Mouse (Mus musculus): ENCODE results near the gene Mob4. TPM values are rescaled to one million over a fixed set of nuclear protein-coding genes. Genes with fewer than 3 reads are reported as not detected.
A peak's percentile ranks its signal among the peaks of the same experiment; 100 is the strongest.
"Not testable (repeated sequence)": the region's sequence is repeated elsewhere in the genome, so short reads cannot be mapped to it uniquely, and the experiment has no call there.

The Mob4 gene
- total RNA-seq (2015) (58.9 and 68.5 TPM in 2 replicates), total RNA-seq (2017) (50.4 and 56.6 TPM in 2 replicates)

DNA sequence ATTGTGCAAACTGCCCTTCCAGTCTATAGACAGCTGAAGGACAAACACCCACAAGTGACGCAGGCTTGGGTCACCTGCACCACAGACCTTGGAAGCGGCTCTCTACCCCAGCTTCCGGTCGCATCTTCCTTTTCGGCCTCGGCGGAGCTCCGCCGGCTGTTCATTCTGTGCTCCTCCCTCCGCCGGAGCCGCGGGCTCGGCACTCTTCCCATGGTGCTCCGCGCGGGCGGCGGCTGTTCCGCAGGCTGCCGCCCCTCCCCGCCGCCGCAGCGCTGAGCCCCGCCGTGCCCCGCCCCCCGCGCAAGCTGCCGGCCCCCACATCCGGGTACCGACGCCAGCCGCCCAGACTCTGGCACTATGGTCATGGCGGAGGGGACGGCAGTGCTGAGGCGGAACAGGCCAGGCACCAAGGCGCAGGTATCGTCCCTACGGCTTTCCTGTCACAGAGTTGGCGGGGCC is at the start of gene Mob4:
Mob4 (plus strand) TSS at position 289 of the 459 bp plus-strand sequence.
- ATAC-seq (ENCODE audit: poor library complexity, severe bottlenecking): peak; percentile 93

DNA sequence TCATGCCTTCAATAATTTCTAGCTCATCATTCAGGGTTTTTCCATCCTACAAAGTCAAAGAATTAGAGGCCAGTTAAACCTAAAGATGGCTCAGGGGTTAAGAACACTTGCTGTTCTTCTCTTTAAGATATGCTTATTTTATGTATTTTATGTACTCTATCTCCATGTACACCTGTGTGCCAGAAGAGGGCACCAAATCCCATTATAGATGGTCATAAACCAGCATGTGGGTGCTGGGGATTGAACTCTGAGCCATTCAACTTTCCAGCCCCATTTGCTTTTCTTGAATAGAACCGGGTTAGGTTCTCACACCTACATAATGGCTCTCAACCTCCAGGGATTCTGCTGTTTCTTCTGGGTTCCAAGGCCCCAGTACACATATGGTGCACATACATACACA is 48.9 kb upstream of the Mob4 start:
- no peak for ATAC-seq (ENCODE audit: poor library complexity, severe bottlenecking)

DNA sequence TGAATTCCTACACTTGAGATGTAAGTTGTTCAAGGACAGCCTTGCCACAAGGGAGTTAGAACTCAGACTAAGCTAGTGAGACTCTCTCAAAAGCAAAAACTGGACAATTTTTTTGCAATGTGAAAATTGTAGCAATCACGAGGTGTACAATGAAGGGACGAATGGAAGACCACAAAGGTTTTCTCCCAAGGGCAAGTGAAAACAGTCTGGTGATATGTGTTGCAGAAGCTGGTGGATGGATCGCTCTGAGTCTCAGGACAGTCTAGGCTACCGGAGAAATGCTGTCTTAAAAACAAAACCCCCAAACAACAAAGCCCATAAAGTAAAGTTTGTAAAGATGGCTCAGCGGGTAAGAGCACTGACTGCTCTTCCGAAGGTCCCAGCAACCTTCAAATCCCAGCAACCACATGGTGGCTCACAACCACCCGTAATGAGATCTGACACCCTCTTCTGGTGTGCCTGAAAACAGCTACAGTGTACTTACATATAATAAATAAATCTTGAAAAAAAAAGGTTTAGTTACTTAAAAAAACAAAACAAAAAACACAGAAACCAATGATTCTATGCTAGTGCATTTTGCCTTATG is 45.2 kb upstream of the Mob4 start:
- ATAC-seq (ENCODE audit: poor library complexity, severe bottlenecking): no peak

DNA sequence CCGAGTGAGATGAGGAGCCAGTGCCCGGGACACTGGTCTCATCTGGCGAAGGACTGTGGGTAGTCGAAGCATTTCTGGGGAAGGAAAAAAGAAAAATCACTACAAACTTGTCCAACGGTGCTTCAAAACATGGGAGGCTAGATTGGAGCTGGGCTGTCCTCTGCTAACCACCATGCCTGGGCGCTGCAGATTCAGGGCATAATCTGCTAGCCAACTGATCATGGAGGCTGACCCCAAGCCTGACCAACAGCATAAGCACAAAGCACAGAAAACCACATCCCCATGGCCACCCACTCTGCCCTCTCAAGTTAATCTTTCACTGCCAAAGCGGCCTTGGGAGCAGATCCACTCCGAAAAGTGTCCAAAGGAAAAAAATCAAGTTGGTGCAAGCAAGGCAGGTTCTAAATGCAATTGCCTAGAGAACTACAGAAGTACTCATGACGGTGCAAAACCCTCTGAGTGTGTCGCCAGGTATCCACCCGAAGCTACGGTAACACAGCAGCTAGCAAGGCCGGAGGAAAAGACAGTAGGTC is 44.1 kb upstream of the Mob4 start:
- ATAC-seq (ENCODE audit: poor library complexity, severe bottlenecking): peak; percentile 3; the same call in 1 of the 2 replicates

DNA sequence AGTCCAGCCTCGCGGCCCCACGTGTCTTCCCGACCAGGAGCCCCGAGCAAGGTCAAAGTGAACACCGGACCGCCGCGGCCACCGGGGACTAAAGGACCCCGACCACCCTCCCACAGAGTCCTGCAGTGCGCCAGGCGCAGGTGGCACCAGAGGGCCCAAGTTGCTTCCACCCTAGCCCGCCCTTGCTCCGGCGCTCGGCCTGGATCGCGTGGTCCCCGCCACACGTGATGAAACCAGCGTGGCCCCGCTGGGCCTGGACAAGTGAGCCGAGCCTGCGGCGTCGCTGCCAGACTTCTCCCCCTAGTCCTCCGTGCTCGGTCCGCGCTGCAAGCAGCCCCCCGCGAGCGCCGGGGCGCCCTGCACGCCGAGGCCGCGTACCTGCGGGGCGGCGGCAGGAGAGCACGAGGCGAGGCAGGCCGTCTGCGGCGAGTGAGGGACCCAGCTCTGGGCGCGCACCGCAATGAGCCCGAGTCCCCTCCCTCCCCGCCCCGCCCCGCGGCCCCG is 43.6 kb upstream of the Mob4 start:
- ATAC-seq (ENCODE audit: poor library complexity, severe bottlenecking): peak; percentile 21

DNA sequence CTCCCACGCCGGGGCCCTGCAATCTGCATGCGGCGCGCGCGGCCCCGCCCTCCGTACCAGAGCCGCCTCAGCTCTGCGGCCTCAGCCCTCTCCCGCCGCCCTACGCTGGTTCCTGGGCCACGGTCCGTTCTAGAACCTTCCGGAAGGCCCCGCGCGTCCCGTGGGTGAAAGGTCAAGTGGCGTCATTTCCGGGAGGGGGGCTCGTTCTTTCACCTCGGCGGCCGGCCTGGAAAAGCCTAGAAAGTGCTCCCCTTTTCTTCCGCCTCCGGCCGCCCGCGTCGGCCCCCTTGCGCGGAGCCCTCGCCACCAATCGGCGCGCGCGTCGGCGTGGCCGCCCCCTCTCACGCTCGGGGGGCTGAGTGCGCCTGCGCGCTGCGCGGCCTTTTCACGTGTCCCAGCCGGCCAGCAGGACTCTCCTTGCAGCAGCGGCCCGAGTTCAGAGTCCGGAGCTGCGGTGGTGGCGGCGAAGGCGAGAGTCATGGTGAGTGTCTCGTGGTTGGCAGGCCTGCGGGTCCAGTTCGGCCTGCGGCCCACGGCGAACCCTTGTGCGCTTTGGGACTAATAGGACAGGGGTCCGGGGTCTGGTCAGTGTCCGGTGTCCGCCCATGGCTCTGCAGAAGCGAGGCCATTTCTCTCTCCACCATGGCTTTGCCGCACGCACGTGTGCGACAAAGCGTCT is 43.0 kb upstream of the Mob4 start, which contains the start of the genes Hspe1 and Hspd1:
Hspe1 (plus strand) TSS at position 201 of the 679 bp plus-strand sequence.
Hspd1 (minus strand) TSS at position 312 of the 679 bp plus-strand sequence.
- peak; percentile 85 for ATAC-seq (ENCODE audit: poor library complexity, severe bottlenecking)

DNA sequence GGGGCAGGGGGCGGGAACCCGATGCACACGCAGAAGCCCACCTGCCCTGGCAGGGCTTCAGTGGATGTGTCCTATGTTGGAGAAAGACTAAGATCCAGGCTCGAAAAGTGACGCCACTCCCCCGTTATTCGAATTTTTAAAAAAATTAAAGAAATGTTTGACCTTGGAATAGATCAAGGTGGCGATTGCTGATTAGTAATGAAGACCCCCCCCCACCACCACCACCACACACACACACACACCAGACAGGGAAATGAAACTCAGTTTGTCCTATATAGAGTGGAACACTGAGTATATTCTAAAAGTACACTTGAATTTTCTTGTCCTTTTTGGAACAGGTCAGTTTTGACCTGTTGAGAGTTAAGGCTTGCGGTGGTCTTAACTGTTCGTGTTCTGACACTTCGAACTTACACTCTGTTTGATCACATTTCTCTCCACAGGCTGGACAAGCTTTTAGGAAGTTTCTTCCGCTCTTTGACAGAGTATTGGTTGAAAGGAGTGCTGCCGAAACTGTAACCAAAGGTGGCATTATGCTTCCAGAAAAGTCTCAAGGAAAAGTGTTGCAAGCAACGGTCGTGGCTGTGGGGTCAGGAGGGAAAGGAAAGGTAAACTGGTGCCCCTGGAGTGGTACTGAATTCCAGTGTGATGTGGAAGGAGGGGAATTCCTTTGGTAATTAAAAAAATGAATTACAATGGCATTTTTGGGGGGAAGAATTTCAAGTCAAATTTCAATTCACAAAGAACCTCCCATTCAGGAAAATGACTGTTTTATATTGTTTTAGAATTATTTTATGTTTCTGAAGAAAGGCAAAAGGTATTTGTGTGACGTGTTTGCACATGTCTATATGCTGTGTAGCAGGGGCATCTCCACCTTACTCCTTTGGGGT is 42.2 kb upstream of the Mob4 start:
- ATAC-seq (ENCODE audit: poor library complexity, severe bottlenecking): no peak

DNA sequence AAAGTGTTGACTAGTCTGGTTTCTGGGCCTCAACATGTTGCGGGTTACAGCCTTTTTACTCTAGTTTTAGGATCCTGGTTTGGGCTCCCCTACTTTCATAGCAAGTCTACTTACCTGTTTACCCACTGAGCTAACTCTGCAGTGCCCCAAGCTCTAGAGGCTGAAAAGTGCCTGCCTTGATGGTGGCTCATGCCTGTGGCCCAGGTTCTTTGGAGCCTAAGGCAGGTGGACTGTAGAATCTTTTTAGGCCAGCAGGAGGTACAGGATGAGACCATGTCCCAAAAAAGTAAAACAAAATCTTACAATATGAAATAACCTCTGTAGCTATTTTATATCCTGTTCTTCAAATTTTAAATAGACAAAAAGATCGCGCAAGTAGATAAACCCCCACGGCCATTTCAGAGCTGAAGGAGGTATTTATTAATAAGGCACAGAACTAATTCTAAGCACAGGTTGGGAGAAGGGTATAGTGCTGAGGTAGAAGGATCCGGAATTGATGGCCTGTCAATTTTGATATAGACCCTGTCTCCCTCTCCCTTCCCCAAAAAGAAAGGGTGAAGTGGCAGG is 41.5 kb upstream of the Mob4 start:
- ATAC-seq (ENCODE audit: poor library complexity, severe bottlenecking): no peak

DNA sequence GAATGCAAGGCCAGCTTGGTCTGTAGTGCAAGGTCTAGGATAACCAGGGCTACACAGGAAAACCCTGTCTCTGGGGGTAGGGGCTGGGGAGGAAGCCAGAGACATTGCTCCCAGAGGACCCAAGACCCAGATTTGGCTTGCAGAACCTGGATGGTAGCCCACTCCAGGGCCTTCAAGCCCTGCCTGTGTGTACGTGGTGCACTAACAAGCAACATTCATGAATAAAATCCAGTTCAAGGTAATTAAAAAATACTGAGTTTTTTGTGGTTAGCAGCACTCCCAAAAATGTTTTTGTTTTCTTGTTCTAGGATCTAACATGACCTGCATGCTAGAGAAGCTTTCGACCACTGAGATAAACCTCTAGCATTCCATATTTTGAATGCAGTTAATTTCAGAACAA is 39.0 kb upstream of the Mob4 start:
- no peak for ATAC-seq (ENCODE audit: poor library complexity, severe bottlenecking)

DNA sequence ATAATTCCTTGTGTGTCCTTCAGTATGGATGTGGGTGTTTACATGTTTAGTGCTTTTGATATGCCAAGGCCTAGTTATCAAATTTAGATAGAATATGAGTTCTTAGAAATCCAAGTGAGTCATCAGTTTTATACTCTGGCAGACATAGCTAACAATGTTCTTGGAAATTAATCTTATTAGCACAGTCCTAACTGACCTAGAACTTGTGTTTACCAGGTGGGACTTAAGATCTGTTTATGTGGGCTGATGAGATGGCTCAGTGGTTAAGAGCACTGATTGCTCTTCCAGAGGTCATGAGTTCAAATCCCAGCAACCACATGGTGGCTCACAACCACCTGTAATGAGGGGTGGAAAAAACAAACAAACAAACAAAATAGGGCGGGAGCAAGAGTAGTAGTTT is 38.6 kb upstream of the Mob4 start:
- no peak for ATAC-seq (ENCODE audit: poor library complexity, severe bottlenecking)

DNA sequence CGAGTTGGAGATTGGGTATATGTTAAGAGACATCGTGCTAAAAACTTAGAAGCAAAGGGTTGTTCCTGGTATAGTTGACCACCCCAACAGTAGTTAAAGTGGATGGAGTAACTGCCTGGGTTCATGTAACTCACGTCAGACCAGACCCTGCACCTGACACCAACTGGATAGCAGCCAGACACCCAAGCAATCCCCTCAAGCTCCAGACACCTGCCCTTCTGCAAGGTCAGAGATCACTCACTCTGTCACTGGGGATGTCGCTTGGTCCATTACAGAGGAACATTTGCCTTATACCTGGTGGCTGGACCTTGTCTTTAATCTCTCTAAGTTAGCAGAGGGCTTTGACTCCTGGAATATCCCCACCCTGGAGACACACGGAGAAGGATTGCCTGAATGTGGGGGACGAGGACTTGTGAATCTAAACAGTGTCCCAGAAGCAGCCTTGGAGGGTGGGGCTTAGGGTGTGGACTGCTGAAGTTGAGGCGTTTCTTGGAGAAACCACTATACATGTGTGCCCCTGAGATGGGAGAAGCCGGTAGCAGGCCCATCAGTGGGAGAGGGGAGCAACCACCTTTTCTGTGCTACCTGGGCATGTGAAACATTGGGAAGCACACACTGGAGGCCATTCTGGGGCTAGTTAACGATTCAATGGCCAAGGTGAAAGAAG is 24.0 kb upstream of the Mob4 start:
- ATAC-seq (ENCODE audit: poor library complexity, severe bottlenecking): no peak

DNA sequence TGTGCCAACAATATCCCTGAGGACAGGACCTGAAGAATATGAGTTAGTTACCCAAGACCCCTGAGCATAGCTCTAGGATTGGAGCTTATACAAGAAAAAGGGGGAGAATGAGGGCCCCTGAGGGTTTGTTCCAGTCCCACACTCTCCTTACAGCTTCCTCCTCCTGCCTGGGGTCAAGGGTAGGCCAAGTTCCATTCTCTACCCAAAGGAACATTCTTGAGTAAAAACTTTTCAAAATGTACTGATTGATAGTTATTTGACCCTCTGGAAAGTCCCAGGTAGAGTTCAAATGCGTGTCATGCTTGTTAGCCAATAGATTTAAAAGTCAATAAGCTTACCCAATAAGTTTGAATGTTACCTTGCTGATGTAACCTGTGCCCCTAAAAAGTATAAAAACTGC is 23.4 kb upstream of the Mob4 start:
- ATAC-seq (ENCODE audit: poor library complexity, severe bottlenecking): no peak

DNA sequence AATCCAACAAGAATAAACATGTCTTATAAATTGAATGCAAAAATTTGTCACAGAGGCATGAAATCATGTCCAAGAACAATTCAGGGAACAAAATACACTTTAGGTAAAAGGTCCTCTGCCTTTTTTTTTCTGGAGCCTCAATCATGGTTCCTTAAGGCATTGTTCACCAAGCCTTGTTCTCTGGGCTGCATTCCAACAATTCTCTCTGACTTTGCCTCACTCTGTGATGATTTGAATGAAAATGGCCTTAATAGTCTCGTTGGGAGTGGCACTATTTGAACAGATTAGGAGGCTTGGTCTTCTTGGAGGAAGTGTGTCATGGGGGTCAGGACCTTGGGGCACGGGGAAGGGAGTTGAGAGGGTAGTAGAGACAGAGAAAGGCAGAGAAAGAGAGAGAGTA is 22.6 kb upstream of the Mob4 start:
- no peak for ATAC-seq (ENCODE audit: poor library complexity, severe bottlenecking)

DNA sequence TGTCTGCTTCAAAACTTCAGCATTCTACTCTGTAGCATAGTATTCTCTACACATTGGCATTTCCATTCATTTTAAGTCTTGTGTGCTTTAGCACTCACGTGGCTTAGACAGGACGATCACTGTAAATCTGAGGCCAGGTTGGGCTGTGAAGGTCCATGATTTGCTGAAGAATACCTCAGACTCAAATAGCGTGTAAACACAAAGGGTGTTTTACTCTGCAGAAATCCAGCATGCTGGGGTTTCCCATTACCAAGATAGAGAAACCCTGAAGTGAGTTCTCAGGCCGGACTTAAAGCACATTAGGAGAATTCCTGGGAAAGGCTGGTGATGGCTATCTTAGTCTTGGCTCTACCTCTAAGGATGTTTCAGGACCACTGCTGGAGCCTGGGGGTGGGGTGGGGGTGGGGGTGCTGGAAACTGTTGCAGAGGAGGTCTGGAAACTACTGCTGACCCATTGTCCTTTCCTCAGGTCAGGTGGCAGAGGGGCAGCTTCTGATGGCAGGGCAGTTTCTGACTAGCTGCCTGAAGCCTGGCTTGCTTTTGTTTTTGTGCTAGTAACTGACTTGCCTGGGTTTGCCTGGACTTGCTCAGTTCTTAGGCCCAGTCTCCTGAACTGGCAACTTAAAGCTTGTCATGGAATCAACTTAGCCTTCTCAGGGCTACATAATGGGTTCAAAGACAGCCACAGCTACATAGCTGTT is 21.8 kb upstream of the Mob4 start:
- ATAC-seq (ENCODE audit: poor library complexity, severe bottlenecking): no peak

DNA sequence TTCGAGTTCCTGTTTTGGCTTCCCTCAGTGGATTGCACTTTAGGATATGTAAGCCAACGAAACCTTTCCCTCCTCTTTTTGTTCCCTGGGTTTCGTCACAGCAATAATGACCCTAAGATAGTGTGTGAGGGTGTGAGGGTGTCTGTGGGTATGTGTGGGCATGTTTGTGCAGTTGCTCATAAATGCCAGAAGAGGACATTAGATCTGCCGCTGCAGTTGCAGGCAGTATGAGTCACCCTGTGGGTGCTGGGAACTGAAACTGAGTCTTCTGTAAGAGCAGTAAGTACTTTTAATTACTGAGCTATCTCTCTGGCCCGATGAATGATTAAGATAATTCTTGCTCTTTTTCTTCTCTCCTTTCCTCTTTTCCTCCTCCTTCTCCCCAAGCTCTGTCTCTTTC is 8.0 kb upstream of the Mob4 start:
- ATAC-seq (ENCODE audit: poor library complexity, severe bottlenecking): no peak

DNA sequence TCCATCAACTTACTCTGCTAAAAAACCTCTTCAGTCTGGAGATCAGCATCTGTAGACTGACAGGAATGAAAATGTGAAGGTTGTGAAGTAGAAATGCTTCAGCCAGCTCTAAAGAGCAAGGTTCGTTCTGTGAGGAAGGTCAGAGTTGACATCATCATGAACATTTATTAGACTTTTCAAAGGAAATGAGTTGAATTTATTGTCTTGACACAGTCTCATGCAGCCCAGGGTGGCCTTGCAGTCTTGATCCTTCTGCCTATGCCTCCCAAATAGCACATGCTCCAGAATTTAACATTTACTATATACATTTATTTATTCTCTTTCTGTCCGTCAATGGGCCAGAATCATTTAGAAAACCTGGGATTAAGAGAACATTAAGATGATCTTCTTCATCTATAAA is 7.5 kb upstream of the Mob4 start:
- no peak for ATAC-seq (ENCODE audit: poor library complexity, severe bottlenecking)

DNA sequence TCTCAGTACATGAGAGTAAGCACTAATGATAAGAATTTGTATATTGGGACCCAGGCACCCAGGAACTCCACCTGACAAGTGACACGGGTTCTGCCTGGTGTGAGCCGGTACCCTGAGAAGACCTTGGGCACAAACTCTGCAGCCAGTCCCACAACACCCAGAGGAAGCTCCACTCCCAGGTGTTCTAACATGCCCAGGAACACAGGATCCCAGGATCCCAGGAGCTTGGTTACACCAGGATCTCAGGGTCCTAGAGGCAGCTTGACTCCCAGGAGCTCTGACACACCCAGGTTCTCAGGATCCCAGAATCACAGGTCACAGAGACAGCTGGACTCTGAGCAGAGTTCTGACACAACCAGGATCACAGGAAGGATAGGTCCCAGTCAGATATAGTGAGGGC is 6.9 kb upstream of the Mob4 start:
- not testable (repeated sequence) for ATAC-seq (ENCODE audit: poor library complexity, severe bottlenecking)

DNA sequence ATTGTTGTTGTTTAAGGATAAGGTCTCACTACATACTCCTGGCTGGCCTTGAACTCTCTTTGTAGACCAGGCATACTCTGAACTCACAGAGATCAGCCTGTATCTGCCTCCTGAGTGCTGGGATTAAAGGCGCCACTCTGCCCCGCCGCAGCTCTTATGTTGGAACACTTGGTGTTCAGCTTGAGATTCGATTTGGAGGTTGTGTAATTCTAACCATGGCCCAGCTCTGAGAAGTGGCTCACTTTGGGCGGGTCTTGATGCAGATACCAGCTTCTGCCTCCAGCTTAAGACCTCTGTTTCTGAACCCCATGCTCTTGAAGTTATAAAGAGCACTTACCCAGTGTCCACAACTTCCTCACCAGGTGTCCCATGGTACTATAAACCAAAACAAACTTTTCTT is 1.3 kb upstream of the Mob4 start:
- no peak for ATAC-seq (ENCODE audit: poor library complexity, severe bottlenecking)

DNA sequence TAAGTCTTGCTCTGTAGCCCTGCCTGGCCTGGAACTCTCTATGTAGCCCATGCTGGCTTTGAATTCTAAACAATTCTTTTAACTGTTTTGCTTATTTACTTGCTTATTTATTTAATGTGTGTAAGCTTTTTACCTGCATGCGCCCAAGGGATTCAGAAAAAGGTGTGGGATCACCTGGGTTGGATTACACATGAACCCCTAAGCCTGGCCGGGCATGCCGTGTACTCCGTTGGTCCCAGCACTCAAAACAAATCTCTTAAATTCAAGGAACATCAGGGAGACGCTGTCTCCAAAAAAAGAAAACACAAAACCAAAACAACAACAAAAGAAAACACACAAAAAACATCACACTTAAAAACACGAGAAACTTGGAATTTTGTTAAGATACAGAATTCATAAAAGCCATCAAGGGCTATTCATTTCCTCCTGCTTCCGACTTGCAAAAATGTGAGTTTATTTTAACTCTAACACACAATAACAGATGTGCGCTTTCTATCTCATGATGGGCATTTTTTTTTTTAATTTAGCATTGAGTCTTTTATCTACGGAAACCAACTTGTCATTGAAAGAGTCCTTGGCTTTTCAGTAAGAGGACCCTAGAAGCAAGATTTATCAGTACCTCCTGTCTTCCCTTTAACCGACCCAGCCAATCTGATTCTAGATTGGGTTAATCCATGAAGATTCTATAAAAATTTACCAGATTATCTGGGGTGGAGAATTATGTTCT is 678 bp upstream of the Mob4 start:
- no peak for ATAC-seq (ENCODE audit: poor library complexity, severe bottlenecking)

All from megakaryocyte, adult 5-6 weeks (primary cell).